Comparison of ENCODE assay signal across 11 mouse cellular contexts in genomic region chr6:32469196-32469595, GRCm38 (mm10).
"Had no signal": no experiment of that assay in that cellular context is flagged by ENCODE, and none has a peak within 500 bp of the region (broad histone marks: within the 10 kb centered on the region; RNA-seq: fewer than 3 reads in every experiment).

No protein-coding gene starts in this region.

- DNase-seq: lung, adult 18-20 months; lung, embryonic 14.5 days; lung, postnatal 10 days; lung, postnatal 4 days; midbrain, embryonic 14.5 days; retina, postnatal 1 day; right cerebral cortex, adult 18-20 months; right cerebral cortex, postnatal 25 days; right cerebral cortex, postnatal 4 days; spleen, adult 18-20 months; thymus, adult 18-20 months had no signal
